Mouse (Mus musculus) adrenal gland, postnatal 4 days (tissue): Measurements from ENCODE around the gene Alkbh7. TPM values are rescaled to one million over a fixed set of nuclear protein-coding genes. Genes with fewer than 3 reads are reported as not detected.

ENCODE experiments used
- DNase-seq, 2 experiments: peaks; one replicate each; pipeline ENCODE4 v3.0.0; 2021 to 2022; ENCODE audit warnings: low spot score in 2 of 2, mixed read lengths in 2 of 2
- long read RNA-seq, 2 experiments: library from polyadenylated mRNA; stranded (forward); transcript quantifications; one replicate each; pipeline ENCODE4 v2.0.0; 2021
- total RNA-seq, 2 experiments: library from RNA; stranded (reverse); gene quantifications; 2 replicates each; pipeline ENCODE4 v1.2.3; 2021

Gene Alkbh7
- total RNA-seq, result 10 to 100 TPM; 63.6 to 63.7 TPM
- long read RNA-seq, experiment 1, transcript Alkbh7-201 (4 exons, 917 nt), result major isoform, 44 of 51 reads
- long read RNA-seq, experiment 1, partial matches to known transcripts, result 2 of 51 reads
- long read RNA-seq, experiment 1, other reads (novel, unspliced or antisense), result 3 of 51 reads
- long read RNA-seq, experiment 2, transcript Alkbh7-201 (4 exons, 917 nt), result major isoform, 35 of 44 reads
- long read RNA-seq, experiment 2, partial matches to known transcripts, result 2 of 44 reads
- long read RNA-seq, experiment 2, other reads (novel, unspliced or antisense), result 4 of 44 reads

DNA sequence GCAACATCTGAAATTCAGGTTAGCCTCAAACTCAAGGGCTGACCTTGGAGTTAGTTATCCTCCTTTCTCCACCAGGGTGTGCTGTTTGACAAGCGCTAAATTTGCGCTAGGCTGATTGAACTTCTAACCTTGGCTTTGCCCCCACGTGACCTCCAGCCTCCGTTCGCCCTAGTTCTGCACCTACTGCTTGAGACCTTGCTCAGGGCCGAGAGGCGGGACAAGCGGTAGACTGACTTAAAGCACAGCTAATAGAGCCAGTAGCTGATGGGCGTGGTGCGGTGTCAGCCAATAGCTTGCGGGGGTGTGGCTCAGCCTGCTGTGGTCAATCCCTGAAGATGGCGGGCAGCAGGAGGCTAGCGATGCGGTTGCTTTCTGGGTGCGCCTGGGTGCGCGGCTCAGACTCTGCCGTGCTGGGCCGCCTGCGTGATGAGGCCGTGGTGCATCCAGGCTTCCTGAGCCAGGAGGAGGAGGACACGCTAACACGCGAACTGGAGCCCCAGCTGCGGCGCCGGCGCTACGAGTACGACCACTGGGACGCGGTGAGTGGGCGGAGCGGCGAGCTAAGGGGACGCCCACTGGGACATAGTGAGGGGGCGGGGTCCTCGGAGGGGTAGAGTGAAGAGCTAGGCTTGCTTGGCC is at the start of gene Alkbh7:
Gene Alkbh7 (plus strand): TSS at position 311 of the 639 bp plus-strand sequence.
- peak; percentile 82 to 90 for DNase-seq

DNA sequence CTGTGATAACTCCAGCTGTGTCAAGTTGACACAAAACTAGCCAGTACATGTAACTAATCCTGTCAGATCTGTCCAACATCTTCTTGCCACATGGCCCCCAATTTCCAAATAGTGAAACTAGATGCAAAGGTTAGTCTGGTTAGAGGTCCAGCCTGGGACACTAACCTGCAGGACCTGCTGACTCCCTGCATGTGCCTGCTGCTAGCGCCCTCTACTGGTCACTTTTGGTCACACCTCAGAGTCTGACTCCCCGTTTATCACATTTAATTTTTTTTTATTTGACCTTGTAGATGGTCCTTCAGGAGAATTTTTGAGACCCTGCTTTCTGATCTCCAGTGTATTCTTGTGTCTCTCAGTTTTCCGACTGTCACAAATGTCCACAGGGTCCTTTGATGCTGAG is 46.2 kb upstream of the Alkbh7 start:
- DNase-seq, result no peak

DNA sequence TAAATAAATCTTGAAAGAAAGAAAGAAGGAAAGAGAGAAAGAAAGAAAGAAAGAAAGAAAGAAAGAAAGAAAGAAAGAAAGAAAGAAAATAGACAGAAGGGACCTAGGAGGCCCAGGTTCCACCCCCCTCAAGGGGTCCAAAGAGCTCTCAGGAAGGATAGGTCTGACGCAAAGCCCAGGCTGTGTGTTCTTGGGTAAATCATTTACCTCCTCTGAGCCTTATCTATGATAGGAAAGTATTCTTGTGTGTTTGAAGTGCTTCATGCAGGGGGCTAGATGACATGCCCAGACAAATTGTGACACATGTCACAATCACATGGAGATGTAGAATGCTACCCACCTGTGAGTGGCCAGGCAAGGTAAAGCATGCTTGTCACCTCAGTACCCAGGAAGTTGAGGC is 44.5 kb upstream of the Alkbh7 start:
- DNase-seq, result no peak

DNA sequence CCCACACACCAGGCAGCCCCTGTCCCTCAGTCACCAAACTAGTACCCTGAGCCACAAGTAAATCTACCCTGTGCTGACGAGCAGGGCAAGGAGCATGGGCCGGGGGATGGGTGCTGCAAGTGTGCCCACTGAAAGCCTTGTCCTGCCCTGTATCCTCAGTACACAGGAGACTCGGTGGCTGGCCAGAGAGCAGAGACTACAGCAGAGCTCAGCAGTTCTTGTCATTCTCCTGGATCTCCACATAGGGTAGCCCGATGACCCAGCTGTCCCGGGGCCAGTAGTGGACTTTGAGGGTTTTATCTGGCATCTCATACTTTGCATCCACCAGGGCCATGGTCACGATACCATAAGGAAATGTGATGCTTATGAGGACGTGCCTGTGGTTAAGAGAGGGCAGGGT is 42.3 kb upstream of the Alkbh7 start:
- DNase-seq, result no peak

DNA sequence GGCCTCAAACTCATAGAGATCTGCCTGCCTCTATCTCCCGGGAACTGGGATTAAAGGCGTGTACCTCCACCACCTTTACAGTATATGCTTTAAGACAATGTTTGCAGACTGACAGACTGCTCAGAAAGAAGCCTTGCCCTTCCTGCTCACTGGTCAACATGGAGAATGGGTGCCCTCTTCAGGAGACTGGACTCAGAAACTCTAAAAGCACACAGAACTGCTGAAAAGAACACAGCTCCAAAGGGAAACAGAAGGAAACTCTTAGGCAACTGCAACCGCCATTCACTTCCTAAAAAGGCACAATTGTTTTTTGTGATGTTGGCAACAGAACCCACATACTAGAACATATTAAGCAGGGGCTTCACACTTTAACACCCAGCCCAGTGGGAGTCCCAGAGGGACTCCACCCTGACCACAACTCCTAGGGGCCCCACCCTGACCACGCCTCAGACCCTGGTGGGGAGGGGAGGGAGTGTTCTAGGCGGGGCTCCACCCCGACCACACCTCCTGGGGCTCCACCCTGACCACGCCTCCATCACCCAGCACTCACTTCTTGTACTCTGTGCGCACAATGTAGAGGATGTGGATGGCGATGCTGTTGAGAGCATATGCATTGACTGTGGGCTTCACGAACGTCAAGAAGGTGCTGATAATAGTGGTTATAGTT is 39.2 kb upstream of the Alkbh7 start:
- DNase-seq, result no peak

DNA sequence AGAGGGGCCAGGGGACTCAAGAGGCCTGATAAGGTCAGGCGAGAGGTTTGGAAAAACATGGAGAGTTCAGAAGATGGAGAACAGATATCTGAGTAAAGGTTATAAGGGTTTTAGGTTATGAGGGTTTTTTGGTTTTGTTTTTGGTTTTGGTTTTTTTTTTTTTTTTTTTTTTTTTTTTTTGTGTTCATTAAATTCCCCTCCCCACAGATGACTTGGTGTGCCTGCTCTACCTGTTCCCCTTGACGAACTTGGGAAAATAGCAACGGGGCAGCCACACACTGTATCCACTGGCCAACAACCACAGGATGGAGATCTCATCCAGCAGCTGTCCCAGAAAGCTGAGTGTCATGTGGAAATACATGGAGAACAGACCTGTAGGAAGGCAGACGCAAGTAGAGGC is 38.5 kb upstream of the Alkbh7 start:
- DNase-seq, result no peak

DNA sequence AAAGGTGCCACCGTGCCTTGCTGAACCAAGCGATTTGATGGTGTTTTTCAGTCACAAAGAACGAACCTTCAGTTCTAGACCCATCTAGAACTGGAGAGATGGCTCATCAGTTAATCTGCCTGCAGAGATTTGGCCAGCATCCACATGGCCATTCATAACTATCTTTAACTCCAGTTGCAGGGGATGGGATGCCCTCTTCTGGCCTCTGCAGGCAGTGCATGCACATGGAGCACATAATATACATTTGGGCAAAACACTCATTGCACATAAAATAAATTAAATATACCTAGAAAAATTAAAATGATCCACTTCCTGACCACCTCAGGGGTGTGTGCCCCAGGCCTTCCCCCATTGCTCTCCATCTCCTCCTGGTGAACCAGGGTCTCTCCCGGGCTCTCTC is 35.3 kb upstream of the Alkbh7 start:
- no peak for DNase-seq

DNA sequence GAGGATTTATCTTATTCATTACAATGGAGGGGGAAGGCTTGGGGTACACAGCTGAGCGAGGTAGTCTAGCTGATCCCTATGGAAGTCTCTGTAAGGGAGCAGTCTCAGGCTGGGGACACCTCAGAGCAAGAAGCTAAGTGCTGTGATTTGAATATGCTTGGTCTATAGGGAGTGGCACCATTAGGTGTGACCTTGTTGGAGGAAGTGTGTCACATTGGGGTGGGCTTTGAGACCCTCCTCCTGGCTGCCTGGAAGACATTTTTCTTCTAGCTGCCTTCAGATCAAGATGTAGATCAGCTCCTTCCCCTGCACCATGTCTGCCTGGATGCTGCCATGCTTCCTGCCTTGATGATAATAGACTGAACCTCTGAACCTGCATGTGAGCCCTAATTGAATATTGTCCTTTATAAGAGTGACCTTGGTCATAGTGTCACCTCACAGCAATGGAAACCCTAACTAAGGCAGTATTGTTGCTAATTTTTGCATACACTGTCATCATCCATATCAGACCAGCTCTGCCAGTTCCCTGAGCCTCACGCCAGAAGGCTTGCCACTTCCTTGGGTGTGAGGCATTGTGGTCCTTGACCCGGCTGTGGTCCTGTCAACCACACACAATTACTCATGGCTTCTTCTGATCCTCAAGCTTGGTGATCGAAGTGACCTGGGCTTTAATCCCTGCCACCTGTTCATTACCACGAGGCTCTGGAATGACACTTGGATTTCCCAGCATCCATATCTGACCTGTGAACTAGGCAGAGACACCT is 34.3 kb upstream of the Alkbh7 start:
- no peak for DNase-seq

DNA sequence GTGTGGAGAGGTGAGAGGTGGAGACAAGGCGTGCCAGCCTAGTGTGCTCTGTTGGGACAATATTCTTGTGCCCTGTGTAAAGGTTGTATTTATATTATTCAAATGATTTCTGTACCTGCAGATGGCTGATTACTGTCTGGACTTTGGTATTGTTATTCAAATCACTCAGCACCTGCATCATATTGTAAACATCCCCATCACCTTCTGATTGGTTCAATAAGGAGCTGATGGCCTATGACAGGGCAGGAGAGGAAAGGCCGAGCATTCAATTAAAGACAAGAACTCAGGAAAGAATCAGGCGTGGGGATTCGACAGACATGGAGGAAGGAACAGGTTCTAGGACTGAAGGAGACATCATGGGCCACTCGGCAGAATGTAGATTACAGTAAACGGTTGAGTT is 33.5 kb upstream of the Alkbh7 start:
- no peak for DNase-seq

DNA sequence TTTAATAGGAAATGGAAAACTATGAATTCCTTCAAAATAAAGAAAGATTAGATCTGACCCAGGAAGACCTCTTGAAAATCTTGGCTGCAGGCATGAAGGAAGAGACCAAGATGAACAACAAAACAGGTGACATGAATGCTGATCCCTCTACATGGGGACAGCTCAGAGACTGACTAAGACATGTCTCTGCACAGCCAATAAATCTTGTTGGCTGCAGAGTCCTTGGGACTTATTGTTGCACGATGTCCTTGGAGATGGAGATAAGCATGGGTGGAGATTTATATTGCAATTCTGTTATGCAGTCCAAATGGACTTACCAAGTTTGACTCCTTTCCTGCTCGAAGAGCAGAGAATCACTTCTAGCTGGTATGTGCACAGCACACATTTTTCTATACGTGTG is 27.8 kb upstream of the Alkbh7 start:
- DNase-seq, result no peak

DNA sequence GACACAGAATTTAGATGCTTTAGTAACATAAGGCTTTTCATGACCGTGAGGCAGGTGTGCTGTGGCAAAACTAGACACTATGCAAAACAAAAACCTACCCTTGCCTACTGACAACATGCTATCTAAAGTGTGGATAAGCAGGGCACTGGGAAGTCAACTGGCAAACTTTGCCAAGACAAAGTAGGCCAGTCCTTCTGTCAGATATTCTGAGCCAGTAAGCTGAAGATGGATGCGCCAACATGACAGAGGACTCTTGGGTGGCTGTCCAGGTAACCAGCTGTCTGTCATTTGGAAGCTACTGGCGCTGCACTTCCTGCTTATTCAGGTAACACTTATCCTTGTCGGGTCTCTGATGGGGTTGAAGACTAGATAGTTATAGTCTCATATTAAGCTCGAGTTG is 27.1 kb upstream of the Alkbh7 start:
- DNase-seq, result no peak

DNA sequence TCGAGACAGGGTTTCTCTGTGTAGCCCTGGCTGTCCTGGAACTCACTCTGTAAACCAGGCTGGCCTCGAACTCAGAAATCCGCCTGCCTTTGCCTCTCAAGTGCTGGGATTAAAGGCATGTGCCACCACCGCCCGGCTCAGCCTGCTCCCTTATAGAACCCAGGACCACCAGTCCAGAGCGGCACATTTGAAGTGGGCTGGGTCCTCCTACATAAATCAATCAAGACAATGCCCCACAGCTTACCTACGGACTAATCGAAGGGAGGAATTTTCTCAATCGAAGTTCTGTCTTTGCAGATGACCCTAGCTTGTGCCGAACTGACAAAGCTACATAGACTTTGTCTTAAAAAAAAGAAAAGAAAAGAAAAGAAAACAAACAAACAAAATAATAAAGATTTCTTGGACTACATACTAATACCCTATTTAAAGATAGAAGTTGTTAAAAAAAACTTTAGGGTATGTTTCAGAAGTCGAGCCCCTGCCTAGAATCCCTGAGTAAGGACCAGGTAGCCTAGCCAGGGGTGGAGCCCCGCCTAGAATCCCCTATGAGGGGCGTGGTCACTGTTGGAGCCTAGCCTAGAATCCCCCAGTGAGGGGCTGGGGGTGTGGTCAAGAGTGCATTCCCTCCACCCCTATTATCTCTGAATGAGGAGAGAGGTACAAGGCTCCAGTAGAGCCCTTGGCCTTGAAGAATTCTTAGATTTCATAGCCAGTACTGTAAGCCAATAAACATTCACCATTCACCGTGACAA is 23.0 kb upstream of the Alkbh7 start:
- DNase-seq, result no peak

DNA sequence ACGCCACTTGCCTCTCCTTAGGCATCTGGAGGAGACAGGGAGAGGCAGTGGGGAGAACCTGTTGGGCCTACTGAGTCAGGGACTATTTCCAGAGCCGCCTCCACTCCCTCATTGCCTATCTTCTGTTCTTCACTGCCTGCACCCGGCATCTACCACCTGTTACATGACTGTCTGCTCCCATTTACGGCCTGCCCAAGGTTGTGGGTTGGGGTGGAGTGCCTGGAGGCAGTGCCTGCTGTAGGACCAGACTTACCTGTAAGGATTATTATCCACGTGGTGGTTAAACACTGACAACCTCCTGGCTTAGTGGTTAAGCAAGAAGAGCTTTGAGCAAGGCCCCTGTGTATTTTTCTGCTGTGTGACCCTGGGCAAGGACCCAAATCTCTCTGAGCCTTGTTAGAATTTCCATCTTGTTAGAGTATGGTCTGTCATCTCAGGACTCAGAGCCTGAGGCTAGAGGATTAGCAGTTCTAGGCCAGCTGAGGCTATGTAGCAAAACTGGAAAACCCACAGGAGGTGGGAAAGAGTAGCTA is 22.4 kb upstream of the Alkbh7 start:
- no peak for DNase-seq

DNA sequence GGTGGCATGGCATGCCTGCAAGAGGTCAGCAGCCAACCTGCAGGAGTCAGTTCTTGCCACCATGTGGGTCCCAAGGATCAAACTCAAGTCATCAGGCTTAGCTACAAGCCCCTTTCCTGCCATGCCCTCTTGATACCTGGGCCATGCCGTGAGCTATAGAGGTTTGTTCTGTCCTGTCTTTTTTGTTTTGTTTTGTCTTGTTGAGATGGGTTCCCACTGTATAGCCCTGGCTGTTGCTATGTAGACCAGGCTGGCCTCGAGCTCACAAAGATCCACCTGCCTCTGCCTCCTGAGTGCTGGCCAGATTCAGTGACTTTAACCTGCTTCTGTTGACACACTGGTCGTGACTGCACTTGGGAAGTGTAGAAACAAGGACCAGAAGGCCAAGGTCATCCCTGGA is 21.7 kb upstream of the Alkbh7 start:
- no peak for DNase-seq

DNA sequence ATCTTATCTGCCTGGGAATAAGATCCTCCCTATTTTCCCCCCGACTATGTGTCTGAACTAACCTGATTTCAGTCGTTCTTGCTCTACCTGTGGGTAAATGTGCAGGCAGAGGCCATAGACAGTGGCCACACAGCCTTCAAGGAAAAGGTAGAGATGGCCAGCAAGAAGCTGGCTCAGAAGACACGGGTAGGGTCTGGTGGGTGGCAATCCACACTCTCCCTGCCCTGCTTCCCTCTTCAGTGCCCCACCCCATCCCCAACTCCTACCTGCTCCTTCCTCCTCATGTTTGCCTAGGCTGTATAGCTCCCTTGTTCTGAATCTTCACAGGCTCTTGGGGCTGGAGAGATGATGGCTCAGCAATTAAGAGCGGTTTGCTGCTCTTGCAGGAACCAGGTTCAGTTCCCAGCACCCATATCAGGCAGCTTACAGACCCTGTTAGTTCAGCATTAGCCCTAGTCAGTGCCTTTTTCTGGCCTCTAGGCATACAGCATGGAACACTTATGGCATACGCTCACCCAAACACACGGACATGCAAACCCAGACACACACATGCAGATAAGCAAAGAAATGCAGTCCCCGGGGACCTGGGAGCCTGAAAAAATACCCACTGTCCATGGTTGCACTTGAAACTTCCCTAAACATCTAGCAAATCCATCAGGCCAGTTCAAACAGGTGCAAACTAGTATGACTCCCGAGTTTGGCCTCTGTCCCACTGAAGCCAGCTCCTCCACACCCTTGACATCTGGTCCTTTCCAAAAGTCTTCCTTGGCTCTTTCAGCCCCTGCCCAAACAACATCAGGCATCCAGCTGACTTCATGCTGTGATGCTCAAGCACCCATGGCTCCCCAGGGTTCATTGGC is 20.4 kb upstream of the Alkbh7 start:
- no peak for DNase-seq

DNA sequence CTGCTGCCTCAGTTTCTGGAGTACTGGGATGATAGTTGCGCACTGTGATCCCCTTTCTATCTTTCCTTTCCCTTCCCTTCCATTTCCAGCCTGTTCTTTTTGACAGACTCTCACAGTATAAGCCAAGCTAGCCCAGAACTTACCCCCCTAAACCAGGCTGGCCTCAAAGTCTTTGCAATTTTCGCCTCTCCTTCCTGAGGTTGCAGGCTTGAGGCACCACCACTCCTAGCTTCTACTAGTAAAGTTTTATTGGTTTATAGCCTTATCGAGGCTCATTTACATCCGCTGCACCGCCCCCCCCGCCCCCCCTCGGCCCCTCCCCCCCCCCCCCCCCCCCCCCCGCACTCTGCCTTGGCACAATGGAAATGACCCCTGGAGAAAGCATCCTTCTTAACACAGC is 17.6 kb upstream of the Alkbh7 start:
- no peak for DNase-seq

DNA sequence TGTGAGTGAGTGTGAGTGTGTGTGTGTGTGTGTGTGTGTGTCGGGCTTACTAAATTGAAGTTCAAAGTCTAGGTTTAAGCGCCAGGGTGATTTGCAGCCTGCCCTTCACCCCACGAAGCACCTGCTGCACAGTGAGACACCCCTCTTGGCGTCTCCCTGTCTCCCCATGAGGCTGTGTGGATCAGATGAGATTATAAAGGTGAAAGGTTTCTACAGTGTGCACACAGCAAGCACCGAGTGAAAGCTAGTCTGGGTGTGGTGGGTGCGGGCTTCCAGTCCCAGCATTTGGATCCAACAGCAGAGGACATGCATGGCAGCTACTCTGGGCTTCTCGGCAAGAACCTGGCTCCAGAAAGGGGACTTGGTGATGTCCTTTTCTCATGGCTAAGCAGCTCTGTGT is 16.1 kb upstream of the Alkbh7 start:
- DNase-seq, result no peak

DNA sequence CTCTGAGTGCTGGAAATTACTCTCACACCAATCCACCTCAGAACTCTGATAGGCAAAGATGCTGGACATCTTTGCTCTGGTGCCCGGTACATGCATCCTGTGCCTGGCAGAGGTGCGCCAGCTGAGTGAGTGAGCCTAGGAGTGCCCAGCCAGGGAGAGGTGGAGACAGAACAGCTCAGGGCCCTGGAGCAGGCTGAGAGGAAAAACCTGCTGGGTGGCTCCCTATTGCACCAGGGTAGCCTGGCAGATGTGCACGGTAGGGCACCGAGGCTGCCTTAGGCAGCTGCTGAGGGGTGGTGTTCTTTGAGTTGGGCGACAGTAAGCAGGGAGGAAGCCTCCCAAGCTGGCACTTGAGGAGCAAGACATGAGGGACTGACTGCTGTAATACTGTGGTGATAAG is 15.1 kb upstream of the Alkbh7 start, which contains the start of gene Acer1:
Gene Acer1 (minus strand): TSS at position 114 of the 400 bp plus-strand sequence.
- DNase-seq, result no peak

DNA sequence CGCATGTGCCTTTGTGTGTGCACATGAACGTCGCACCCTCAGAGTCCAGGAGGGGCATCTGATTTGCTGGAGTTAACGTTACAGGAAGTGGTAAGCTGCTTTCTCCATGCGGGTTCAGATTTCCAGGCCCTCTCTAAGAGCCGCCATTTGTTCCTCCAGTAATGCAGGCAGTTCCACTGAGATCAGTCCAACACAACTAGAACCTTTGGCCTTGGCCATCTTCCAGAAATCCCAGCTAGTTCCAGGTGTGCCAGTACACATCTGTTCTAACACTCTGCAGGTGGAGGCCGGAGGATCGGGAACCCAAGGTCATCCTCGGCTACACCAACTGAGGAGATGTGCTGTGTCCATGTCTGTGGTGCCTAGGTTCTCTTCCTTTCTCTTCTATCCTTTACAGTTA is 12.3 kb upstream of the Alkbh7 start:
- no peak for DNase-seq

DNA sequence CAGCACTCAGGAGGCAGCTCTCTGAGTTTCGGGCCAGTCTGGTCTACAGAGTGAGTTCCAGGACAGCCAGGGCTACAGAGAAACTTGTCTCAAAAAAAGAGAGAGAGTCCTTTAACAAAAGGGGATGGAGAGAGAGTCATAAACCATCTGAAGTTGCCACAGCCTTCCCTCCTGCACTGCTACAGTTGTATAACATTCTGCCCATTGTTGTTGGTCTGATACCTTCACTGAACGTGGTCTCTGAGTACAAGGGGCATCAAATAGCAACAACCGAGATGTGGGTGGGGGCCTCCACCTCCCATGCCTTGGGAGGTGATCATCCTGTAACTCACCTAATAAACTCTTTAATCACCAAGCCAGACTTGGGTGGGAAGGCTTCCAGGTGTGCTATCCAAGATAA is 11.5 kb upstream of the Alkbh7 start:
- DNase-seq, result no peak
